Comparison of ENCODE assay signal across 8 mouse cellular contexts in genomic region chr1:118627781-118628464, GRCm38 (mm10). TPM values are rescaled to one million over a fixed set of nuclear protein-coding genes. Genes with fewer than 3 reads are reported as not detected.
DNase-seq lines count a peak whose midpoint lies in the region; ATAC-seq and TF ChIP-seq lines count a peak whose summit lies in the region.

Gene Tfcp2l1, plus strand, starts transcription at chr1:118627945.

- peak; percentile 78 for DNase-seq in Muller cell, postnatal 12 days (ENCODE audit: inconsistent ontology term)
- DNase-seq in cerebellum, adult 2 months = peak; percentile 58 to 63
- DNase-seq in heart, postnatal 25 days (ENCODE audit: low spot score) = peak; percentile 36
- peak; percentile 34 for DNase-seq in layer of hippocampus, adult 9-11 months
- DNase-seq in right cerebral cortex, adult 2 months (ENCODE audit: low spot score in 2 of 2) = peak; percentile 27 to 44
- peak; percentile 75 to 86 for DNase-seq in urinary bladder, postnatal 4 days (ENCODE audit: low spot score in 2 of 2)

- H3K4me2 ChIP-seq in forebrain, embryonic 15.5 days (replicated peaks) = peak within 1 kb of the TSS; percentile 87

- H3K9ac ChIP-seq in forebrain, embryonic 15.5 days (replicated peaks) = peak within 1 kb of the TSS; percentile 34

- no peak for TF ChIP-seq CTCF in cerebellum, adult 2 months (IDR thresholded peaks at IDR 0.05; ENCODE audit: borderline replicate concordance, insufficient read depth, low read depth, low read length)

- intact Hi-C loops in heart, postnatal 25 days (cut with DNase I) = no loop called here

- TF ChIP-seq POLR2A in cerebellum, adult 2 months (IDR thresholded peaks at IDR 0.05; ENCODE audit: borderline replicate concordance, insufficient read depth, low read length) = no peak

- H3K4me3 ChIP-seq in cerebellum, adult 2 months (replicated peaks; ENCODE audit: insufficient read depth, low read depth, low read length) = peak within 1 kb of the TSS; percentile 54
- H3K4me3 ChIP-seq in forebrain, embryonic 15.5 days = peak within 1 kb of the TSS; percentile 51

- H3K27me3 ChIP-seq in cerebellum, adult 2 months (ENCODE audit: control insufficient read depth, insufficient read depth, low read length) = no peaks in the 10 kb centered on the region
- H3K27me3 ChIP-seq in forebrain, embryonic 15.5 days = peaks cover 5% of the 10 kb centered on the region; the same call in 1 of the 2 replicates

- no peak within 1 kb of the TSS for H3K27ac ChIP-seq in cerebellum, adult 2 months (ENCODE audit: insufficient read depth, low read length)
- H3K27ac ChIP-seq in forebrain, embryonic 15.5 days (replicated peaks) = no peak within 1 kb of the TSS

- H3K9me3 ChIP-seq in forebrain, embryonic 15.5 days = no peaks in the 10 kb centered on the region

- ATAC-seq in forebrain, embryonic 15.5 days (replicated peaks) = peak; percentile 87
- peak; percentile 93 for ATAC-seq in megakaryocyte, adult 5-6 weeks (ENCODE audit: poor library complexity, severe bottlenecking)

- WGBS in cerebellum, adult 2 months = 1% methylated on average over 48 of the region's 48 CpGs
- WGBS in forebrain, embryonic 15.5 days = under 1% methylated on average over 48 of the region's 48 CpGs

- no peaks in the 10 kb centered on the region for H3K4me1 ChIP-seq in cerebellum, adult 2 months (ENCODE audit: control insufficient read depth, insufficient read depth, low read length)
- H3K4me1 ChIP-seq in forebrain, embryonic 15.5 days = peaks cover 12% of the 10 kb centered on the region

- no peaks in the 10 kb centered on the region for H3K36me3 ChIP-seq in forebrain, embryonic 15.5 days

RNA-seq across cellular contexts. Expression of gene Tfcp2l1, which starts in this region (rescaled TPM):
- polyA plus RNA-seq in cerebellum, adult 2 months (2012; rRNA removed) = 0.08 and 0.19 TPM in 2 replicates
- polyA plus RNA-seq in forebrain, embryonic 15.5 days (2015; fragmentation: Nextera tagmentation; extraction: Ambion mirVana) = 0.22 and 0.45 TPM in 2 replicates
- total RNA-seq in heart, postnatal 25 days (2021) = under 1 TPM; 0.39 to 0.78 TPM
- not detected in 2 replicates for total RNA-seq in megakaryocyte, adult 5-6 weeks (2015)
- total RNA-seq in megakaryocyte, adult 5-6 weeks (2017) = not detected in 2 replicates

Comparison
In these comparisons a context has a peak if more than half of its experiments do, and no peak if none do; other contexts are left out.
1. Peak in DNase-seq and H3K4me3 ChIP-seq in cerebellum, adult 2 months; RNA of the gene not detected or under 1 TPM.
2. Peak in ATAC-seq, H3K4me3 ChIP-seq, H3K9ac ChIP-seq and H3K4me2 ChIP-seq in forebrain, embryonic 15.5 days; RNA of the gene not detected or under 1 TPM.
3. Peak in DNase-seq in heart, postnatal 25 days; RNA of the gene not detected or under 1 TPM.
4. Peak in ATAC-seq in megakaryocyte, adult 5-6 weeks; RNA of the gene not detected or under 1 TPM.